Mouse (Mus musculus) liver, postnatal 0 days (tissue): ENCODE measurements around the gene Jade3. TPM values are rescaled to one million over a fixed set of nuclear protein-coding genes. Genes with fewer than 3 reads are reported as not detected.
"Not testable (repeated sequence)": the region's sequence is repeated elsewhere in the genome, so short reads cannot be mapped to it uniquely, and the experiment has no call there.

Experiments used
- ATAC-seq: fragments of 200-750 bp; cut with Nextera tagmentation; 2 replicates; pipeline ENCODE4 v1.8.0; 2017; ENCODE audit warnings: mild to moderate bottlenecking, moderate library complexity
- DNase-seq: peaks from one replicate; pipeline ENCODE4 v3.0.0-alpha.2; 2016
- H3K27ac ChIP-seq: fragments of 300-500 bp; sonication (generic); 2 replicates; pipeline ENCODE4 v1.5.1; 2014; ENCODE audit warnings: antibody characterized with exemption, moderate library complexity, mild to moderate bottlenecking, low read depth
- H3K27me3 ChIP-seq: fragments of 300-500 bp; sonication (generic); 2 replicates; pipeline ENCODE4 v1.6.1; 2014; ENCODE audit warnings: low read length, control low read depth, mixed read lengths; ENCODE audit not compliant: insufficient read depth
- H3K36me3 ChIP-seq: fragments of 300-500 bp; sonication (generic); replicated peaks from 2 replicates; pipeline ENCODE4 v1.6.1; 2014; ENCODE audit warnings: mild to moderate bottlenecking, control low read depth, low read length, moderate library complexity, mixed read lengths; ENCODE audit not compliant: insufficient read depth
- H3K4me1 ChIP-seq: fragments of 300-500 bp; sonication (generic); 2 replicates; pipeline ENCODE4 v1.6.1; 2014; ENCODE audit warnings: antibody characterized with exemption, mild to moderate bottlenecking, control low read depth; ENCODE audit not compliant: insufficient read depth
- H3K4me2 ChIP-seq: fragments of 300-500 bp; sonication (generic); 2 replicates; pipeline ENCODE4 v1.6.1; 2014; ENCODE audit warnings: low read depth, mild to moderate bottlenecking, low read length, moderate library complexity, mixed read lengths
- H3K4me3 ChIP-seq: fragments of 300-500 bp; sonication (generic); 2 replicates; pipeline ENCODE4 v1.5.1; 2014; ENCODE audit warnings: low read depth, low read length
- H3K9ac ChIP-seq: fragments of 300-500 bp; sonication (generic); replicated peaks from 2 replicates; pipeline ENCODE4 v1.6.1; 2014; ENCODE audit warnings: mild to moderate bottlenecking, moderate library complexity
- H3K9me3 ChIP-seq: fragments of 300-500 bp; sonication (generic); 2 replicates; pipeline ENCODE4 v1.6.1; 2016; ENCODE audit warnings: mild to moderate bottlenecking, control low read depth, low read length, mixed read lengths
- CTCF ChIP-seq: sonication (generic); IDR thresholded peaks from 2 replicates; pipeline ENCODE4 v1.5.1; 2016; ENCODE audit warnings: antibody characterized with exemption, low read depth
- EP300 ChIP-seq: IDR thresholded peaks from 2 replicates; pipeline ENCODE4 v1.6.1; 2016; ENCODE audit warnings: antibody characterized with exemption, low read depth, mild to moderate bottlenecking
- WGBS: fragments of 180-500 bp; shearing (Covaris S2); extraction: QIAGEN DNeasy Blood & Tissue Kit; methylation state at CpG from one replicate; pipeline ENCODE4 v1.1.7; 2014; ENCODE audit not compliant: insufficient replicate concordance; 5-methylcytosine and 5-hydroxymethylcytosine counted together
- polyA plus RNA-seq: library from polyadenylated mRNA; unstranded; fragments of >200 nt; fragmentation: Nextera tagmentation; extraction: Ambion mirVana; gene quantifications from 2 replicates; pipeline ENCODE4 v1.2.1, GENCODE M21; 2015

The Jade3 gene
- 2.0 TPM in 2 replicates for polyA plus RNA-seq

GRCm38 (mm10) chrX:20425140-20425838, at the start of gene Jade3:
Gene Jade3 (plus strand): TSS chrX:20425688.
- peak within 1 kb of the TSS; percentile 72 for H3K9ac ChIP-seq
- H3K4me2 ChIP-seq, result peak within 1 kb of the TSS; percentile 79
- DNase-seq (peak; percentile 84), ATAC-seq (peak; percentile 94)
- H3K27ac ChIP-seq, result peak within 1 kb of the TSS; percentile 81
- no peaks in the 10 kb centered on the region for H3K27me3 ChIP-seq
- H3K4me3 ChIP-seq, result peak within 1 kb of the TSS; percentile 75
- TF ChIP-seq EP300 (no peak), CTCF (peak; percentile 16; the same call in 1 of the 2 replicates)
- no peaks in the 10 kb centered on the region for H3K9me3 ChIP-seq
- H3K4me1 ChIP-seq, result no peaks in the 10 kb centered on the region
- no peaks in the 10 kb centered on the region for H3K36me3 ChIP-seq
- WGBS, result 14% methylated on average over 26 of the region's 67 CpGs

GRCm38 (mm10) chrX:20379347-20380014, 46.0 kb upstream of the Jade3 start:
- TF ChIP-seq EP300 (no peak), CTCF (no peak)
- no peak overlapping the region for H3K4me2 ChIP-seq
- WGBS, result 56% methylated on average over 7 of the region's 7 CpGs
- H3K4me3 ChIP-seq, result no peak overlapping the region
- no peaks in the 10 kb centered on the region for H3K27me3 ChIP-seq
- no peak overlapping the region for H3K9ac ChIP-seq
- no peaks in the 10 kb centered on the region for H3K36me3 ChIP-seq
- DNase-seq, result no peak
- peak; percentile 61; the same call in 1 of the 2 replicates for ATAC-seq
- H3K9me3 ChIP-seq, result no peaks in the 10 kb centered on the region
- H3K4me1 ChIP-seq, result no peaks in the 10 kb centered on the region
- H3K27ac ChIP-seq, result no peak overlapping the region

- WGBS, result 76% methylated on average over 6 of the region's 6 CpGs
- H3K4me2 ChIP-seq, result no peak overlapping the region
These were observed 43.2 kb upstream of the Jade3 start for GRCm38 (mm10) chrX:20382260-20382659.

GRCm38 (mm10) chrX:20387006-20387405, 38.5 kb upstream of the Jade3 start:
- no peak for ATAC-seq
- no peak overlapping the region for H3K9ac ChIP-seq

More at GRCm38 (mm10) chrX:20382260-20382659, 43.2 kb upstream of the Jade3 start:
- Histone ChIP-seq H3K9me3 (no peaks in the 10 kb centered on the region), H3K4me1 (no peaks in the 10 kb centered on the region), H3K27me3 (no peaks in the 10 kb centered on the region), H3K4me3 (no peak overlapping the region), H3K36me3 (no peaks in the 10 kb centered on the region), H3K27ac (no peak overlapping the region), H3K9ac (no peak overlapping the region)
- TF ChIP-seq EP300 (no peak), CTCF (no peak)
- no peak for DNase-seq
- no peak for ATAC-seq

GRCm38 (mm10) chrX:20391964-20392363, 33.5 kb upstream of the Jade3 start:
- not testable (repeated sequence) for H3K4me2 ChIP-seq, H3K9ac ChIP-seq, H3K27me3 ChIP-seq, H3K27ac ChIP-seq, H3K4me1 ChIP-seq, ATAC-seq, H3K9me3 ChIP-seq, H3K4me3 ChIP-seq, H3K36me3 ChIP-seq
- 71% methylated on average over 9 of the region's 9 CpGs for WGBS
- peak; percentile 14 for DNase-seq

More at GRCm38 (mm10) chrX:20387006-20387405, 38.5 kb upstream of the Jade3 start:
- H3K36me3 ChIP-seq, result no peaks in the 10 kb centered on the region
- H3K4me2 ChIP-seq, result no peak overlapping the region
- TF ChIP-seq CTCF (no peak), EP300 (no peak)
- H3K9me3 ChIP-seq, result no peaks in the 10 kb centered on the region
- 60% methylated on average over 3 of the region's 3 CpGs for WGBS
- no peak overlapping the region for H3K27ac ChIP-seq
- H3K4me3 ChIP-seq, result no peak overlapping the region
- no peaks in the 10 kb centered on the region for H3K27me3 ChIP-seq
- DNase-seq, result no peak
- H3K4me1 ChIP-seq, result no peaks in the 10 kb centered on the region

DNA sequence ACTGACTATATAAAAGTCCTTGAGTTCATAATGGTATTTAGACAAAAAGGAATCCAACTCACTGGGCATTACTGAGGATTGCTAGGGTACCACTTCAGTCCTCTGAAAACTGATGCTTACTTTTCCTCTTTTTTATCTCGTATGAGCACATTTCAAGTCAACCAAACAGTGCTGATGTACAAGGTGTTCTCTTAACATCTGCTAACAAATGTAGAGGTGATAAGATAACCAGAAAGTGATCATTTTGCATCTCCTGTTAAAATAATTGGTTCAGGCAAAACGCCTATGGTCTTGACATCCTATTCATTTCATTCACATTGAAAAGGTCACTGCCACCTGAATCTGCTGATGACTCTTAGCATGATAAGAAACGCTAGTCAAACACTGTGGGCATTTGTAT, 32.5 kb upstream of the Jade3 start:
- Histone ChIP-seq H3K4me2 (no peak overlapping the region), H3K9ac (no peak overlapping the region), H3K27me3 (no peaks in the 10 kb centered on the region), H3K36me3 (no peaks in the 10 kb centered on the region), H3K9me3 (no peaks in the 10 kb centered on the region), H3K4me3 (no peak overlapping the region), H3K27ac (no peak overlapping the region), H3K4me1 (no peaks in the 10 kb centered on the region)
- DNase-seq (no peak), ATAC-seq (no peak)
- WGBS, result 65% methylated on average over 3 of the region's 3 CpGs
- no peak for TF ChIP-seq CTCF
- peak; percentile 62 for TF ChIP-seq EP300
